In genomic region chr5:145218206-145218605, GRCm38 (mm10) we compare ENCODE assay signal across 12 mouse cellular contexts.
"Had no signal": no experiment of that assay in that cellular context is flagged by ENCODE, and none has a peak within 500 bp of the region (broad histone marks: within the 10 kb centered on the region; RNA-seq: fewer than 3 reads in every experiment).

No protein-coding gene starts in this region.

- ATAC-seq: lung, postnatal 0 days; midbrain, embryonic 13.5 days had no signal

- H3K4me1 ChIP-seq: limb, embryonic 12.5 days; liver, embryonic 13.5 days; midbrain, embryonic 13.5 days had no signal

- H3K9me3 ChIP-seq: limb, embryonic 12.5 days; liver, embryonic 13.5 days; midbrain, embryonic 13.5 days had no signal

- H3K4me2 ChIP-seq: limb, embryonic 12.5 days; liver, embryonic 13.5 days; midbrain, embryonic 13.5 days had no signal

- H3K27ac ChIP-seq: kidney, postnatal 0 days; limb, embryonic 12.5 days; liver, embryonic 13.5 days; midbrain, embryonic 13.5 days had no signal

- H3K27me3 ChIP-seq: limb, embryonic 12.5 days; liver, embryonic 13.5 days; midbrain, embryonic 13.5 days had no signal

- H3K4me3 ChIP-seq: limb, embryonic 12.5 days; liver, embryonic 13.5 days; midbrain, embryonic 13.5 days had no signal

- H3K9ac ChIP-seq: limb, embryonic 12.5 days; liver, embryonic 13.5 days; midbrain, embryonic 13.5 days had no signal

- DNase-seq: kidney, adult 18-20 months; layer of hippocampus, adult 9-11 months; liver, embryonic 13.5 days; lung, adult 2 months; lung, postnatal 36 days; right cerebral cortex, postnatal 14 days; thymus, adult 18-20 months; thymus, postnatal 14 days had no signal
